Mouse (Mus musculus): ENCODE measurements around the gene Pced1b.

Pced1b gene

GRCm38 (mm10) chr15:97338377-97339060 is 91.6 kb downstream of the Pced1b start:
- in situ Hi-C loops (cut with MboI, MseI), result no loop called here

DNA sequence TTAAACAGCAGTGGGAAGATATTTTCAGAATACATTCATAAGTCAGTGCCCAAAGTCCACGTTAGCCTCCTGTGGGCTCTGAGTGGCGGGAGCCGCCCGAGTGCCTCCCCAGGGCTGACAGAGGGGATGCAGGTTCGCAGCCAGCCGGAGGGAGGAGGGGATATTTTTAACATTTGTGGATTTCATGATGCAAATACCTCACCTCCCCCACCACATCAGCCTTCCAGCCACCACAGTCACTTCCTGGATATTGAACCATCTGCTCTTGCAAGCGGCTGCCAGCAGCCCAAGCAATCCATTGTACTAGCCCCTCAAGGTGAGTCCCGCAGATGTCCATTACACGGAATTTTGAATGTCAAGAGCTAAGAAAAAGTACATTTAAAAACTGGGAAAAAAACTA is 95.4 kb downstream of the Pced1b start:
- in situ Hi-C loops (cut with MboI, MseI), result no loop called here

- in situ Hi-C loops (cut with MboI, MseI), result no loop called here
Observed at GRCm38 (mm10) chr15:97342945-97343344, 96.0 kb downstream of the Pced1b start.

DNA sequence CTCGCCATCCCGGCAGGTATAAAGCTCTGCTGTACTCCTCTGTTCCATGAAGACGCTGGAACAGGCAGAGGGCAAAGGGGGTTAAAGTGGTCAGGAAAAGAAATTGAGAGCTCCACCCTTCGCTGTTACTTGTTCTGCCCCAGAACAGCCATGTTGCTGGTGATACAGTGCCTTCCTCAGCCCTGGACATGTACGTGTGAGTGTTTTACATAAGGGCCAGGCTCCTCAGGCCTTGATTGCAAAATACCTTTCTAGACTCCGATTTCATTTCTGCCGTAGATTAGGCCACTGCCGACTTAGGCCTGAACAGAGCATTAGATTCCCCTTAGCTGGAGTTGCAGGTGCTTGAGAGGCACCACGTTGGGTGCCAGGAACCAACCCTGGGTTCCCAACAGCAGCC is 97.0 kb downstream of the Pced1b start:
- in situ Hi-C loops (cut with MboI, MseI), result no loop called here

DNA sequence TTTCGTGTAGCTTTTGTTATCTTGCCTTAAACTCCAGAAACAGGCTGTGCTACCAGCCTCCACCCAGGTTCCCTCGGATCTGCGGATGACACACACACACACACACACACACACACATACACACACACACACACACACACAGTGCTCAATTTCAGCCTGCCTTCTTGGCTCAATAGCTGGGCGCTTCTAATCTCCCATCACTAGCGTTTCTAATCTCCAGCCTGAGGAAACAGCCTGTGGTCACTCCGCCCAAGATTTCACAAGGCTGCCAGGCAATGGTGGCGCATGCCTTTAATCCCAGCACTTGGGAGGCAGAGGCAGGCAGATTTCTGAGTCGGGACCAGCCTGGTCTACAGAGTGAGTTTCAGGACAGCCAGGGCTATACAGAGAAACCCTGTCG is 98.2 kb downstream of the Pced1b start:
- in situ Hi-C loops (cut with MboI, MseI), result no loop called here

GRCm38 (mm10) chr15:97345917-97346316 is 99.0 kb downstream of the Pced1b start:
- in situ Hi-C loops (cut with MboI, MseI), result no loop called here

DNA sequence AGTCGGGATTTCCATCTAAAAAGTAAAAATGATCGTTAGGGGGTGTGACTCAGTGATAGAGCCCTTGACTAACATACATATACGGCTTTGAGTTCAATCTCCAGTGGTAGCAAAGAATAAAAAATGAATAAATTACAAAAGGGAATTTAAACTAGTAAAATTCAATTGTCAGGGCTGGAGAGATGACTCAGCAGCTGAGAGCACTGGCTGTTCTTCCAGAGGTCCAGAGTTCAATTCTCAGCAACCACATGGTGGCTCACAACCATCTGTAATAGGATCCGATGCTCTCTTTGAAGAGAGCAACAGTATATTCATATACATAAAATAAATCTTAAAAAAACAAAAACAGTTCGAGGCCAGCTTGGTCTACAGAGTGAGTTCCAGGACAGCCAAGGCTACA is 99.5 kb downstream of the Pced1b start:
- in situ Hi-C loops (cut with MboI, MseI), result no loop called here

DNA sequence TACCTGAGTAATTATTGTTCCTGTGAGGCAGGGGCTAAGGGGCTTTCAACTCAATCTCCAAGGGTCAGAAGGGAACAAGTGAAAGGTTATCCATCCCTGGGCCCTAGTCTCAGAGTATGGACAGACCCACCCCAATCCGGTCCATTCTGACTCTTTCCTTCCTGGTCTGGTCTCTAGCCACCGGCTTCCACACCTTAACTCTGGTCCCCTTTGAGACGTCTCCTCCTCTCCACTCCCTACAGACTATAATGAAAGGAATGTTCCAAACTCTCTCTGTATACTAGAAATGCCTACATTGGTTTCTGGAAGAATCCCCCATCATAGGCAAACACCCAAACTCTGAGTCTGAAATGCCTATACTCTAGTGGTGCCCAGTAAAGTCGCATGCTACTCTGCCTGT is 100.0 kb downstream of the Pced1b start:
- in situ Hi-C loops (cut with MboI, MseI), result no loop called here

GRCm38 (mm10) chr15:97348566-97349315 is 101.8 kb downstream of the Pced1b start:
- in situ Hi-C loops (cut with MboI, MseI), result no loop called here

GRCm38 (mm10) chr15:97350528-97350927 is 103.6 kb downstream of the Pced1b start:
- in situ Hi-C loops (cut with MboI, MseI), result loop anchor here (10.0 to 25.0 kb wide), 2 partner anchors 114 to 1063 kb away; partner anchors contain the start of gene Arid2 (in 1 of the 2)

DNA sequence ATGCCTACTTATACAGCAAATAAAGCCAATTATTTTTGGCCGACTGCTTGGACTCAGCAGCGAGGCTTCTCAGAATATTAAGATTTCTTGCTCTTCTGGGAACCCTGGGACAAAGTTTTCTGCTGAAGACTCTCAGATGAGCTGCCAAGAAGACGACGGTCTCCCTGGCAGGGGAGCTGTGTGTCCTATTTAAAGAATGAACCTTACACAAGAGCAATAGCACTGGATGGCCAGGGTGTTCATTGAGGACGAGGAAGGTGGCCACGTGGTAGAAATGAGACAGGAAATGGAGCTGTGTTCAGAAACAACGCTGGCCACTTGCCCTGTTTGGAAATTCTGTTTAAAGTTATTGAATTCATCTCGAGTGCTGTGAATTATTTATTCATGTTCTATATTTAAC is 104.1 kb downstream of the Pced1b start:
- in situ Hi-C loops (cut with MboI, MseI), result loop anchor here (10.0 to 25.0 kb wide), 2 partner anchors 114 to 1064 kb away; partner anchors contain the start of gene Arid2 (in 1 of the 2)

DNA sequence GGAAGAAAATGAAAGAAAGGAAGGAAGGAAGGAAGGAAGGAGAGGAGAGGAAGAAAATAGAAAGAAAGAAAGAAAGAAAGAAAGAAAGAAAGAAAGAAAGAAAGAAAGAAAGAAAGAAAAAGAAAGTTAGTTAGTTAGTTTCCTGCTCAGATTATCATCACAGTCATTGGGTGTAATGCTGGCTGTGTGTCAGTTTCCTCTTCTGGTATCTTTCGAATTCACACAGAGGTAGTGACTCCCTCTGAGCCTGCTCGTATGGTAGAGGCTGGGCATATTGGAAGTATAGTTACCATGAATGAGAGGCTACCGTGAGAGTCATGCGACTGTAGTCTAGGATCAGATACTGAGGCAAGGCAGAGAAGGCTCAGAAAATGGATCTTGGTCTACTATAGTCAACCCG is 104.8 kb downstream of the Pced1b start:
- in situ Hi-C loops (cut with MboI, MseI), result loop anchor here (10.0 to 25.0 kb wide), 2 partner anchors 113 to 1064 kb away; partner anchors contain the start of gene Arid2 (in 1 of the 2)

GRCm38 (mm10) chr15:97355676-97356303 is 108.9 kb downstream of the Pced1b start:
- in situ Hi-C loops (cut with MboI, MseI), result loop anchor here (10.0 to 25.0 kb wide), 2 partner anchors 109 to 1068 kb away; partner anchors contain the start of gene Arid2 (in 1 of the 2)

DNA sequence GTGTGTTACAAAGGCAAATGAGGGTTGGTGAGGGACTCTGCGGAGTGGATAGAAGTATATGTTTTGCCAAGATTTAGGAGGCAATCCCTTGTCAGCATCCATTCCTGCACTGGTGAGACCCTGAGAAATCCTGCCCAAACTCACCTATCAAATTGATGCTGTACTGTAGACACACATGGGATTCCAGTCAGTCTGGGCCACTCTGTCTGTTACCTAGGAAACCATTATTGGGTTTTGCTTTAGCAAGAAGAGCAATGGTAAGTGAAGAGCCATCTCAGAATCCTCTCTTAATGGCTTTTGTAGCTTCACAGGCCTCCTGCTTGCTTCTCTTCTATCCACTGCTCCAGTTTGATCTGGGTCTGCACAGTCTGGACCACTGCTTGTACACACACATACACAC is 110.1 kb downstream of the Pced1b start:
- in situ Hi-C loops (cut with MboI, MseI), result loop anchor here (10.0 to 25.0 kb wide), 2 partner anchors 108 to 1070 kb away; partner anchors contain the start of gene Arid2 (in 1 of the 2)

DNA sequence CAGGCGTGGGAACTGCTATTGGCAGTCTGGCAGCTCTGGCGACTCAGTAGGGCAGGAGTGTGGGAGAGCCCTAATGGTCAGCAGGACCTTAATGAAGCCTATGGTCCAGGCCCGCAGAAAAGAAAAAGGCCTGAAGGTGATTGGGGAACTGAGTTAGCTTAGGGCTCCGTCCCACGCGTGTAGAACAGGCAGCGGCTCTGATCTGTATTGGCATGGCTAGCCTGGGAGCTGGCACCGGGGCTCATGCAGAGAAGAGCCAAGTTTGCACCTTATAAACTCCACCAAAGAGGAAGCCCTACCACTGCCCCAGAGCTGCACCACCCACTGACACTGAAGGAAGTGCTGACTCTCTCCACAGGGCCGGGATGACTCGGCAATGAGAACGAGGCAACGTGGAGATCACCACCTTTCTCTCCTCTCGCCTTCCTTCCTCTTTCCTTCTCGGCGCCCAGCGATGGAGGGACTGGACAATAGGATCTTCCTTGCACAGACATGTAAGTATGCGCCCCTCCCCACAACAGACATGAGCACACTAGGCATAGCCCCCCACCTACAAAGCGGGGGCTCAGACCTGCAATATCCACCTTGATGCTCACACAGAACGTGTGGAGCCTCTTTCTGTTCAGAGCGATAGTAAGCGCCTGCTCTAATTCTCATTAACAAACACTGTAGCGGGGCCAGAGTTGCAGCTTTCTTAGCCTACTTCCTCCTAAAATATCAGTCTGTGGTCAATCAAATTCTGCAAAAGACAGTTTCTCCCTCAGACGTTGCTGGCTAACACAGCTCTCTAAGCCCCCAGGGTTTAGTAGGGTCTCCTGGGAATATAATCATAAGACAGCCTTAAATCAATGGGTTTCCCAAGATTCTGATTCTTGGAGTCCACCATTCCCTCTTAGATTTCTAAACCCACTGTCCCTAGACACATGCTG is 114.2 kb downstream of the Pced1b start:
- in situ Hi-C loops (cut with MboI, MseI), result loop anchor here in 1 of 2 experiments (10.0 to 25.0 kb wide), 3 partner anchors 484 to 1546 kb away; partner anchors contain the start of genes Arid2 and Hdac7

GRCm38 (mm10) chr15:97361771-97362171 is 114.9 kb downstream of the Pced1b start:
- in situ Hi-C loops (cut with MboI, MseI), result loop anchor here in 1 of 2 experiments (10.0 to 25.0 kb wide), 3 partner anchors 483 to 1547 kb away; partner anchors contain the start of genes Arid2 and Hdac7

DNA sequence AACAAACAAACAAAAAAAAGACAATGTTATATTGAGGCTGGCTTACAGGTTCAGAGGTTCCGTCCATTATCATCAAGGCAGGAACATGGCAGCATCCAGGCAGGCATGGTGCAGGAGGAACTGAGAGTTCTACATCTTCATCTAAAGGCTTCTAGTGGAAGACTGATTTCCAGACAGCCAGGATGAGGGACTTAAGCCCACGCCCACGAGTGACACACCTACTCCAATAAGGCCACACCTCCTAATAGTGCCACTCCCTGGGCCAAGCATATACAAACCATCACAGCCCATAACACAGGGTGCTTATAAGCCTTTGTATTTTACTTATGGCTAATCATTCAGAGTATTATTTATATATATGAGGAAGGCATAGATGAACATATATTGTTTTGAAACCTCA is 117.4 kb downstream of the Pced1b start:
- in situ Hi-C loops (cut with MboI, MseI), result loop anchor here in 1 of 2 experiments (10.0 to 25.0 kb wide), 3 partner anchors 481 to 1549 kb away; partner anchors contain the start of genes Arid2 and Hdac7

DNA sequence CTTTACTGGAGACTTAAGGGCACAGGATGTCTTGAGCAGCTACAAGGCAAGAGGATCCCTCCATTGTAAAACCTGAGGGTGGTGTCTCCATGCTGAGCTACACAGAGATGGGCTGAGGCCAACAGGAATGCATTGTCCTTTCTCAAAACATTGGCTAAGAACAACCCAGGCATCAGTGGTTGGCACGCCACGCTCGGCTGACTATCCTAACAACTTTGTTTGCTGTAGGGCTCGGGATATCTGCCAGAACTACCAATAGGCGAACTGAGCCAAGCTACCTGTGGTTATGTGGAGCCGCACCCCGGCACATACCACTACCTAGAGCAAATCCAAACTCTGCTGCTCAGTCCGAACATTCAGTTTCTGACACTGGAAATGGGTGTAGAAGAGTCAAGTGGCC is 118.1 kb downstream of the Pced1b start:
- in situ Hi-C loops (cut with MboI, MseI), result loop anchor here in 1 of 2 experiments (10.0 to 25.0 kb wide), 3 partner anchors 480 to 1550 kb away; partner anchors contain the start of genes Arid2 and Hdac7

DNA sequence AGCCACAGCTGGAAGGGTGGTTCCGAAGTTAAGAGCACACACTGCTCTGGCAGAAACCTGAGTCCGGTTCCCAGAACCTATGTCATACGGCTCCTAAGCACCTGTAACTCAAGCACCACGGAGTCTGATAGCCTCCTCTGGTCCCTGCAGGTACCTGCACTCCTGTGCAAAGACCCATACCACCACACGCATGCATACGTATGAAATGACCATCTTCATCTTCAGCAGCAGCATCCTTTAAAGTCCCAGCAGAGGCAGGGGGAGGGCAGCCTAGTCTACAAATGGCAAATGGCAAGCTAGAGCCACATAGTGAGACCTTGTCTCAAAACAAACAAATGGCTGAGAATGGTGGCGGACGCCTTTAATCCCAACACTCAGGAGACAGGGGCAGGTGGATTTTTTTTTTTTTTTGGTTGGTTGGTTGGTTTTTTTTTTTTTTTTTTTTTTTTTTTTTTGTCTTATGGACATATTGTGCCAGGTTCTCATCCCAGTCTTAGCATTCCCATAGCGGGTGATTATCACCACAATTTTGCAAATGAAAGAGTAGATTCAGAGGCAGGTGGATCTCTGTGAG is 121.2 kb downstream of the Pced1b start:
- in situ Hi-C loops (cut with MboI, MseI), result loop anchor here in 1 of 2 experiments (10.0 to 25.0 kb wide), 3 partner anchors 477 to 1553 kb away; partner anchors contain the start of genes Arid2 and Hdac7

DNA sequence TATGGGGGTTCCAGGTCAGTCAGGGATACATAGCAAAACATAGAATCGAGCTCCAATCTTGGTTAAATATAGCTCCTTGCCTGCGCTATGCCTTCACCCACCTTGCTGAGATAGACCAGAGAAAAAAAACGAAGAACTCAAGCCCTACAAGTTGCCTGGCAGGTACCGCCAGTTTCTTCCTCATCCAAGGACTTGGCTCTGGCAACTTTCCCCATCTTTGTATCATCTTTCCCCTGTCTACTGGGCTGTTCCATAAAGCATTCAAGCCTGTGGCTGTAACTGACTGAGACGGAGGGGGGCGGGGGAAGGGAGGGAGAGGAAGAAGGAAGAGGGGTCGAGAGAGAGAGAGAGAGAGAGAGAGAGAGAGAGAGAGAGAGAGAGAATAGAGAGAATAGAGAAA is 121.7 kb downstream of the Pced1b start:
- in situ Hi-C loops (cut with MboI, MseI), result loop anchor here in 1 of 2 experiments (10.0 to 25.0 kb wide), 3 partner anchors 476 to 1554 kb away; partner anchors contain the start of genes Arid2 and Hdac7

Measured in T-helper 17 cell (primary cell).